Mouse (Mus musculus): Measurements from ENCODE around the gene Dpp9.

The Dpp9 gene

GRCm38 (mm10) chr17:56175416-56175815 is 43.3 kb downstream of the Dpp9 start:
- no peak for DNase-seq

- DNase-seq: no peak
Observed at GRCm38 (mm10) chr17:56173401-56174046, 45.2 kb downstream of the Dpp9 start.

- no peak for DNase-seq
Observed at GRCm38 (mm10) chr17:56171881-56172280, 46.8 kb downstream of the Dpp9 start.

- DNase-seq: no peak
Observed at GRCm38 (mm10) chr17:56171456-56171855, 47.2 kb downstream of the Dpp9 start.

- no peak for DNase-seq
Observed at GRCm38 (mm10) chr17:56170636-56171035, 48.1 kb downstream of the Dpp9 start.

GRCm38 (mm10) chr17:56169830-56170229 is 48.9 kb downstream of the Dpp9 start:
- DNase-seq: no peak

- no peak for DNase-seq
Observed at GRCm38 (mm10) chr17:56165671-56166070, 53.0 kb downstream of the Dpp9 start.

GRCm38 (mm10) chr17:56164510-56164909 is 54.2 kb downstream of the Dpp9 start:
- DNase-seq: peak; percentile 36 to 53

GRCm38 (mm10) chr17:56163523-56164102 is 55.1 kb downstream of the Dpp9 start:
- DNase-seq: no peak

- DNase-seq: peak; percentile 93 to 96
Observed at GRCm38 (mm10) chr17:56162231-56162774, 56.4 kb downstream of the Dpp9 start, which contains the start of gene Tnfaip8l1. Gene Tnfaip8l1 (plus strand): TSS chr17:56162477.

- peak; percentile 66 to 72 for DNase-seq
Observed at GRCm38 (mm10) chr17:56159729-56160128, 59.0 kb downstream of the Dpp9 start.

- peak in 1 of 2 experiments; percentile 74 for DNase-seq
Observed at GRCm38 (mm10) chr17:56153643-56154042, 65.1 kb downstream of the Dpp9 start.

- no peak for DNase-seq
Observed at GRCm38 (mm10) chr17:56149897-56150296, 68.8 kb downstream of the Dpp9 start.

- DNase-seq: no peak
Observed at GRCm38 (mm10) chr17:56148790-56149618, 69.7 kb downstream of the Dpp9 start.

GRCm38 (mm10) chr17:56148280-56148679 is 70.4 kb downstream of the Dpp9 start:
- no peak for DNase-seq

- DNase-seq: no peak
Observed at GRCm38 (mm10) chr17:56147420-56147819, 71.3 kb downstream of the Dpp9 start.

- DNase-seq: no peak
Observed at GRCm38 (mm10) chr17:56146131-56146530, 72.6 kb downstream of the Dpp9 start.

- no peak for DNase-seq
Observed at GRCm38 (mm10) chr17:56144546-56144945, 74.2 kb downstream of the Dpp9 start.

- DNase-seq: peak; percentile 81 to 82
Observed at GRCm38 (mm10) chr17:56141702-56142605, 76.8 kb downstream of the Dpp9 start.

GRCm38 (mm10) chr17:56139858-56140595 is 78.7 kb downstream of the Dpp9 start, which contains the start of gene Sema6b:
Gene Sema6b (minus strand): TSS chr17:56140343.
- peak; percentile 91 for DNase-seq

GRCm38 (mm10) chr17:56139355-56139754 is 79.3 kb downstream of the Dpp9 start:
- DNase-seq: peak in 1 of 2 experiments; percentile 47
